Mouse (Mus musculus): Measurements from ENCODE around the gene Aplnr.

The Aplnr gene

DNA sequence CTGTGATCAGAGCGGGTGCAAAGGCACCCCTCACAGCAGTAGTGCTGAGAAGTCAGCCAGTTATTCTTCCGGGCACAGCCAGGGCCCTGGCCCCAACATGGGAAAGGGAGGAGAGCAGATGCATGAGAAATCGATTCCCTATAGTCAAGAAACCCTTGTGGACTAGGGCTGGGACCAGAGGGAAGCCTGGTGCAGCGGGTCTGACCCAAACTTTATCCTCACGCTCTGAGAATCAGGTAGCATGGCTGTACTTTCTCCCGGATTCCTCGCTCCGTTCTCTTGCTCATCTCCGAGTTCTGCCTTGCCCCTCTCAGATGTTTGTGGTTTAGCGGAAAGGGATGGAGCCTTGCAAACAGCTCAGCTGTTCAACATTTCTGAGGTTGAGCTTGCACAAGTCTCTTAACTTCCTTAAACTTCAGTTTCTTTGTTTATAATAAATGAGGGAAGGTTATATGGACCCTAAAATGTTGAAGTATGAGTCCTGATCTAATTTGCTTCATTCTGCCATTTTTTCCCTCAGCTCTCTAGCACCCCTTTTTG lies 1.6 kb downstream of the Aplnr start:
- DNase-seq (ENCODE audit: low spot score): no peak

GRCm38 (mm10) chr2:85138143-85138542 lies 2.1 kb downstream of the Aplnr start:
- no peak for DNase-seq (ENCODE audit: low spot score)

GRCm38 (mm10) chr2:85139393-85139792 lies 3.4 kb downstream of the Aplnr start:
- DNase-seq (ENCODE audit: low spot score): no peak

GRCm38 (mm10) chr2:85139846-85140245 lies 3.8 kb downstream of the Aplnr start:
- no peak for DNase-seq (ENCODE audit: low spot score)

GRCm38 (mm10) chr2:85140833-85141232 lies 4.8 kb downstream of the Aplnr start:
- no peak for DNase-seq (ENCODE audit: low spot score)

GRCm38 (mm10) chr2:85144908-85145307 lies 8.9 kb downstream of the Aplnr start:
- no peak for DNase-seq (ENCODE audit: low spot score)

DNA sequence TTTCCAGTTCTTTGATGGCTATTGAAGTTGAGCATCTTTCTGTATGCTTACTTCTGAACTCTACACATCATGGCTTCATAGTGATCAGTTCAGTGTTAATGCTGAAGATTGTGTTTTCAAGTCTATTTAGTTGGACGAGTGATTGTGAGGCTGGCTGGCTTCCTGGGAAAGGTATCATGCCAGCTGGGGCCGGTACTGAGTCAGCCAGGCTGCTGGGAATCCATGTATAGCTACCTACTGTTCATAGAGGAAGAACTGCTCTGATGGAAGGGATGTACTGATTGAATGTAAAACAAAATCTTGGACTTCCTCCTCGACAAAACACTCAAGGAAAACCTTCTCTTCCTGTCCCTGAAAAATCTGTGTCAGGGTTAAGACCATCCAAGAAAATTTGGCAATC lies 9.3 kb downstream of the Aplnr start:
- no peak for DNase-seq (ENCODE audit: low spot score)

DNA sequence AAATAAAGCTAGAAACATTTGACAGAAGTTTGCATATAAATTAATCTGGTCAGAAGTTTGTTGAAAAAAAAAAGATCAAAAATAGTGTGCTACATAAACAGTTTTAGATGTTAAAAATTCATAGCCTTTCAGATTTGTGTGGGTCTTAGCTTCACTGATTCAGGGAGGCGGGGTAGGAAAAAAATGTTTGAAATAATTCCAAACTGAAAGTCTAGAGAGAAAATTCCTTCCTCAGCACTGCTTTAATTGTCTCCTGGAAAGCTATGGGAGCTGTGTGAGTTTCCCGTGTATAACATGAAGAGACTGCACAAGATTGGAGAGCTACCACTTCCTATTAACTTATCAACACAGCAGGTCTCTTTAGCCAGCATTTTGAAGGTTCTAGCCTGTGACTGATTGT lies 11.5 kb downstream of the Aplnr start:
- no peak for DNase-seq (ENCODE audit: low spot score)

GRCm38 (mm10) chr2:85150373-85150772 lies 14.3 kb downstream of the Aplnr start:
- DNase-seq (ENCODE audit: low spot score): no peak

DNA sequence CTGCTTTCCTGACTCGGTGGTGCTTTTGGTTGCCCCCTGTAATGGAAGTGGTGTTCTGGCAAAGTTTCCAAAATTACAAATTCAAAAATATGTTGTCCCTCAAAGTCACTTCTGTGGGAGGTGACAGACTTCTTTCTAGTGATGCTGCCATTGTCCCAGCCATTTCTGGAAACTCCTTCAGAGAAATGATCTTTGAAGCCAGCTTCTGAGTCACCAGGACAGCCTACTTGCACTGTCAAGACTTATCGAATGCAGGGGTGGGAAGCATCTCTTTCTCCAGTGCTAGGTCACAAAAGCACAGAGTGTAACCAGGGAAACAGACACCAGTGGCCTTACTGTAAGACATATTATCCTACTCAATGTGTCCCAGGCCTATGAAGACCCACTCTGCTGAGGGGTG lies 15.2 kb downstream of the Aplnr start:
- DNase-seq (ENCODE audit: low spot score): no peak

GRCm38 (mm10) chr2:85155334-85155733 lies 19.3 kb downstream of the Aplnr start:
- DNase-seq (ENCODE audit: low spot score): no peak

GRCm38 (mm10) chr2:85156136-85156535 lies 20.1 kb downstream of the Aplnr start:
- no peak for DNase-seq (ENCODE audit: low spot score)

- DNase-seq (ENCODE audit: low spot score): no peak
Measured at GRCm38 (mm10) chr2:85157382-85157781, 21.4 kb downstream of the Aplnr start.

- no peak for DNase-seq (ENCODE audit: low spot score)
Measured at GRCm38 (mm10) chr2:85160901-85161637, 25.0 kb downstream of the Aplnr start.

- DNase-seq (ENCODE audit: low spot score): no peak
Measured at GRCm38 (mm10) chr2:85161638-85162093, 25.6 kb downstream of the Aplnr start.

DNA sequence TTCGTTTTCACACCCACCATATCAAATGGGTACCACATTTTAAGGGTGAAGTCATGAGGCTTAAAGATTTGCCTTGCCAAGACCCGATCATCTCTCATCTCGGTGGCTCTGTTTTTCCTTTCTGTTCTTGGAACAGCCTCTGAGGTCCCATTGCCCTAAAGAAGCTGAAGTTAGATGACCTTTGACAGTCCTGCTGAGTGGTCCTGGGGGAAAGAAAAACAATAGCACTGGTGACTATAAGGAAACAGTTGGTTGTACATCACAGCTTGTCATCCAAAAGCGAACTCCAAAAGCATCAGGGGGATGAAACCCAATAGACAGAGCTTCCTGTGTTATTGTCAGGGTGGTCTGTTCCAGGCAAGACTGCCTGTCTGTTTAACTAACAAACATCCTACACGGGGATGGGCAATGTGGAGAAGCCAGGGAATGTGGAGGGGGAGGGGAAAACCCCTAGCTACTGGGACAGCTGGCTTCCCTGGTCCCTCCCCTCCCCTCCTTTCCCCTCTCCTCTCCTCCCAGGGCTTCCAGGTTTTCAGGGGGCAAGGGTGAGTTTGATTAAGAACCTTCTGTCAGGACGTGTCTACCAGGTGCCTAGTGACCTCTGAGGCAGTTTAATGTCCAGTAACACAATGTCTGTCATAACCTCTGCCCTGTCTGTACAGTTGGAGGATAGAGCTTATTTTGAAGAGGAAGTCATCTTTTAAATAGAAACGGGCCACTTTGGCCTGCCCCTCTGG lies 27.5 kb downstream of the Aplnr start:
- no peak for DNase-seq (ENCODE audit: low spot score)

- no peak for DNase-seq (ENCODE audit: low spot score)
Measured at GRCm38 (mm10) chr2:85167624-85168023, 31.6 kb downstream of the Aplnr start.

GRCm38 (mm10) chr2:85168327-85168726 lies 32.3 kb downstream of the Aplnr start:
- DNase-seq (ENCODE audit: low spot score): no peak

DNA sequence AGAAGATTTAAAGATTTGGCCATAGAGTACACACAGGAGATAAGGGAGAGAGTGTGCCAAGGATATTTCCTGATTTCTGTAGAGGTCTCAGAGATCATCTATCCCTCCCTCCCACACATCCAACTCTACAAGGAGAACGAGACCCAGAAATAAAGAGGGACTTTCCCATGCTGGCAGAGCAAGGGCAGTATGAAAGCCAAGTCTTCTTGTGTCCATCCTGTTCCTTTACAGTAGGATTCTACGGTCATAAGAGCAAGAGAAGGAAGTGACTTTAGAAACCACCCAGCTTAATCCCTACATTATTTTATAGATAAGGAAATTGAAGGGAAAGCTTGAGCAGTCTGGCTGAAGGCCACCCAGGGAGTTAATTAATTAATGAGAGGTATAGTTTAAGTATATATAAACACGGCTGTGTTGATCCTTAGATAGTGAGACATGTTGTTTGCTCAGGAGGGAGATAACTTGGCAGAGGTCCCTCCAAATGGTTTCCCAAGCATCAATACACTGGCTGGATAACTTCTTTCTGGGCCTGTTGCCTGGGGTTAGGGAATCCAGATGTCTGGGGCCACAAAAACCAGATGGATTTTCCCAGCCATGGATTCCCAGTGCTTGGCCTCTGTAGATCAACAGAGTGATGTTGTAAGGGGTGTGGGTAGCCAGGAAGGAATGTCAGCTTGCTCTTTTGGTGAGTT lies 36.2 kb downstream of the Aplnr start:
- peak; percentile 45 for DNase-seq (ENCODE audit: low spot score)

GRCm38 (mm10) chr2:85172763-85173103 lies 36.7 kb downstream of the Aplnr start:
- DNase-seq (ENCODE audit: low spot score): no peak

- no peak for DNase-seq (ENCODE audit: low spot score)
Measured at GRCm38 (mm10) chr2:85173545-85173944, 37.5 kb downstream of the Aplnr start.

DNA sequence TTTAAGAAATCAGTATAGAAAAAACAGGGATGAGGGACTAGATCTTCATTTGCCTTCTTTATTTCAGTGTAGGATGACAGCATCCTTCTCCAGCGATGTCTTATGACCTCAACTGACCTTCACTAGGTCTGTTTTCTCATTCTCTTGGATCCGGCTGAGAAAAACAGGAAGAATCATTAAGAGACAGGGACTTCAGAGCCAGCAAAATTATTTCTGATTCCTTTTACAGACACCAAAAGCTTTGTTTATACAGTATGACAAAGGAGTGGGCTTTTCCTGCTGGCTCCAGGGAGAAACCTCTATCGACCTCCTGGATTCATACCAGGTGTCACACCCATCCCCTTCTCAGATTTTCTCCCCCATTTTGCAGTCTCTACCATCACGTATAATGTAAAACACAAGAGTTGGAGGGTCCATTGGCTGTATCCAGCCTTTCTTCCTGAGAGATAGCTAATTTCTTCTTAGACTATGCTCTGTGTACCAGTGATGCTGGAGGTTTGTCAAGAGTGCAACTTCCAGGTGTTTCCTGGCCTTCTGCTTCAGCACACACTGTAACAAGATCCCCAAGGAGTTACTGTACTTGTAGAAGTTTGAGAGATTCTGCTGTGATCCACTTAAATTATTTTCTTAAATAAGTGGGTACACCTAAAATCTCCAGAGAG lies 42.2 kb downstream of the Aplnr start:
- DNase-seq (ENCODE audit: low spot score): no peak

All from ovary, postnatal 14 days (tissue).